ENCODE assay signal across 24 mouse cellular contexts in the genomic region with DNA sequence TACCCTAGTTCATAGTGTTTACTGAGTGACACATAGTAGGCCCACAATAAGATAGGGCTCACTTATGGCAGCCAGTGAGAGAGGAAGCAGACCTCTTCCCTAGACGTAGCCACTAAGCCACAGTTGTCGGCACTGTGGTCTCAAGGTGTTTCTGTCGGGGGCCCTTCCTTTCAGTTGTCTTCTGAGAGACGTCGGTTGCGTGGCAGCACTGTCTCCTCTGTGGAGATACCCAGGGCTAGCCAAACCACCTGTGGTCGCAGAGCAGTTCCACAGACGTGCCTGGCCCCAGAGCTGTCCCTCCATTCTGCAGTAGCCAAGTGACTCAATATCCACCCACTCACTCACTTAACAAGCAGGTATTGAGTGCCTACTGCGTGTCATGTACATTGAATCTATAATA.
DNase-seq lines count a peak whose midpoint lies in the region; ATAC-seq lines count a peak whose summit lies in the region.
"Had no signal": no experiment of that assay in that cellular context is flagged by ENCODE, and none has a peak within 500 bp of the region (broad histone marks: within the 10 kb centered on the region; RNA-seq: fewer than 3 reads in every experiment).

No protein-coding gene starts in this region.

- no peak overlapping the region for H3K27ac ChIP-seq in intestine, embryonic 16.5 days (ENCODE audit: low read length)
- H3K27ac ChIP-seq: embryonic facial prominence, embryonic 12.5 days; embryonic facial prominence, embryonic 15.5 days; hindbrain, embryonic 12.5 days; hindbrain, embryonic 15.5 days had no signal

- H3K27me3 ChIP-seq in megakaryocyte, embryonic 14.5 days (replicated peaks) = no peaks in the 10 kb centered on the region
- H3K27me3 ChIP-seq in intestine, embryonic 16.5 days (replicated peaks; ENCODE audit: control insufficient read depth, insufficient read depth, low read length) = no peaks in the 10 kb centered on the region
- H3K27me3 ChIP-seq: embryonic facial prominence, embryonic 12.5 days; embryonic facial prominence, embryonic 15.5 days; hindbrain, embryonic 12.5 days; hindbrain, embryonic 15.5 days had no signal

- H3K4me1 ChIP-seq in megakaryocyte, embryonic 14.5 days = peaks cover 98% of the 10 kb centered on the region
- H3K4me1 ChIP-seq in intestine, embryonic 16.5 days (ENCODE audit: control insufficient read depth, insufficient read depth, low read length) = 0 out of 2 replicates have a peak, but pooled peaks cover 2% of the 10 kb centered on the region
- H3K4me1 ChIP-seq: embryonic facial prominence, embryonic 12.5 days; embryonic facial prominence, embryonic 15.5 days; hindbrain, embryonic 12.5 days; hindbrain, embryonic 15.5 days had no signal

- peak; percentile 71 for DNase-seq in heart, adult 11 months
- no peak for DNase-seq in heart, postnatal 4 days
- no peak for DNase-seq in testis, postnatal 10 days (ENCODE audit: low spot score)
- DNase-seq: adrenal gland, adult 8-10 months; adrenal gland, postnatal 25 days; cerebellum, adult 11-12 months; cerebellum, adult 9-10 months; cerebellum, postnatal 14 days; gastrocnemius, postnatal 10 days; gastrocnemius, postnatal 36 days; heart, postnatal 36 days; kidney, adult 11 months had no signal

- WGBS in intestine, embryonic 16.5 days = 80% methylated on average over 9 of the region's 9 CpGs

- H3K36me3 ChIP-seq in megakaryocyte, embryonic 14.5 days (replicated peaks; ENCODE audit: low read length) = peaks cover 91% of the 10 kb centered on the region
- H3K36me3 ChIP-seq in intestine, embryonic 16.5 days (ENCODE audit: control insufficient read depth, insufficient read depth, low read length) = peaks cover 11% of the 10 kb centered on the region; the same call in 1 of the 2 replicates
- H3K36me3 ChIP-seq: hindbrain, embryonic 12.5 days; hindbrain, embryonic 15.5 days had no signal

- 0 out of 2 replicates have a peak, but pooled peaks cover 3% of the 10 kb centered on the region for H3K9me3 ChIP-seq in megakaryocyte, embryonic 14.5 days
- no peaks in the 10 kb centered on the region for H3K9me3 ChIP-seq in intestine, embryonic 16.5 days (ENCODE audit: control insufficient read depth, low read length)
- H3K9me3 ChIP-seq: embryonic facial prominence, embryonic 15.5 days; hindbrain, embryonic 15.5 days had no signal

- no peak for ATAC-seq in megakaryocyte, adult 5-6 weeks (ENCODE audit: poor library complexity, severe bottlenecking)
- ATAC-seq in granulocyte monocyte progenitor cell, adult 5-6 weeks (replicated peaks; ENCODE audit: poor library complexity, severe bottlenecking) = peak; percentile 20; the same call in 1 of the 2 replicates
- no peak for ATAC-seq in intestine, embryonic 16.5 days
- ATAC-seq: activated CD4-positive, CD25-positive, alpha-beta regulatory T cell, adult 4 months; CD4-positive, CD25-positive, alpha-beta regulatory T cell, adult 4 months; forebrain, embryonic 14.5 days had no signal

- H3K9ac ChIP-seq in intestine, embryonic 16.5 days (ENCODE audit: low read depth, low read length) = no peak overlapping the region
- H3K9ac ChIP-seq: embryonic facial prominence, embryonic 12.5 days; embryonic facial prominence, embryonic 15.5 days; hindbrain, embryonic 12.5 days; hindbrain, embryonic 15.5 days had no signal

- peak overlapping the region; percentile 15 for H3K4me3 ChIP-seq in megakaryocyte, embryonic 14.5 days (replicated peaks)
- no peak overlapping the region for H3K4me3 ChIP-seq in intestine, embryonic 16.5 days (ENCODE audit: low read length)
- H3K4me3 ChIP-seq: embryonic facial prominence, embryonic 12.5 days; embryonic facial prominence, embryonic 15.5 days; hindbrain, embryonic 12.5 days; hindbrain, embryonic 15.5 days had no signal

- H3K4me2 ChIP-seq in intestine, embryonic 16.5 days (ENCODE audit: low read depth, low read length) = no peak overlapping the region
- H3K4me2 ChIP-seq: embryonic facial prominence, embryonic 12.5 days; embryonic facial prominence, embryonic 15.5 days; heart, embryonic 11.5 days; hindbrain, embryonic 12.5 days; hindbrain, embryonic 15.5 days had no signal
